Mouse (Mus musculus) c-Kit-positive CD71-negative TER-119-negative erythroid progenitor cells, embryonic 14.5 days (primary cell): ENCODE results near the gene Nrp2.

Experiments
- DNase-seq: peaks from one replicate; pipeline ENCODE4 v3.0.0-alpha.2; 2013; ENCODE audit warnings: low read depth

Gene Nrp2

GRCm38 (mm10) chr1:62751011-62752006, 48.2 kb downstream of the Nrp2 start:
- no peak for DNase-seq

- DNase-seq: no peak
Measured at GRCm38 (mm10) chr1:62752055-62752454, 49.0 kb downstream of the Nrp2 start.

- no peak for DNase-seq
Measured at GRCm38 (mm10) chr1:62752661-62753333, 49.7 kb downstream of the Nrp2 start.

- no peak for DNase-seq
Measured at GRCm38 (mm10) chr1:62754066-62754835, 51.2 kb downstream of the Nrp2 start.

- DNase-seq: peak; percentile 23
Measured at GRCm38 (mm10) chr1:62760086-62760485, 57.0 kb downstream of the Nrp2 start.

GRCm38 (mm10) chr1:62760565-62760964, 57.5 kb downstream of the Nrp2 start:
- DNase-seq: no peak

GRCm38 (mm10) chr1:62763779-62764178, 60.7 kb downstream of the Nrp2 start:
- no peak for DNase-seq

- DNase-seq: no peak
Measured at GRCm38 (mm10) chr1:62765171-62765570, 62.1 kb downstream of the Nrp2 start.

GRCm38 (mm10) chr1:62766766-62767165, 63.7 kb downstream of the Nrp2 start:
- DNase-seq: no peak

- no peak for DNase-seq
Measured at GRCm38 (mm10) chr1:62767611-62768010, 64.5 kb downstream of the Nrp2 start.

GRCm38 (mm10) chr1:62770576-62770975, 67.5 kb downstream of the Nrp2 start:
- DNase-seq: no peak

GRCm38 (mm10) chr1:62772391-62772790, 69.3 kb downstream of the Nrp2 start:
- no peak for DNase-seq

GRCm38 (mm10) chr1:62773105-62773920, 70.2 kb downstream of the Nrp2 start:
- no peak for DNase-seq

- no peak for DNase-seq
Measured at GRCm38 (mm10) chr1:62773921-62774191, 70.8 kb downstream of the Nrp2 start.

GRCm38 (mm10) chr1:62774288-62775218, 71.5 kb downstream of the Nrp2 start:
- DNase-seq: no peak

GRCm38 (mm10) chr1:62777320-62778235, 74.5 kb downstream of the Nrp2 start:
- no peak for DNase-seq

- DNase-seq: no peak
Measured at GRCm38 (mm10) chr1:62778910-62779309, 75.8 kb downstream of the Nrp2 start.

GRCm38 (mm10) chr1:62780068-62780761, 77.1 kb downstream of the Nrp2 start:
- DNase-seq: no peak

- DNase-seq: no peak
Measured at GRCm38 (mm10) chr1:62782155-62782554, 79.1 kb downstream of the Nrp2 start.
